Mouse (Mus musculus) CD4-positive, CD25-positive, alpha-beta regulatory T cell, adult 2 months (primary cell): ENCODE results near the gene Pax3.

Source experiments
- DNase-seq: peaks from one replicate; pipeline ENCODE4 v3.0.0-alpha.2; 2012; ENCODE audit warnings: low read depth, low spot score

Pax3 gene

DNA sequence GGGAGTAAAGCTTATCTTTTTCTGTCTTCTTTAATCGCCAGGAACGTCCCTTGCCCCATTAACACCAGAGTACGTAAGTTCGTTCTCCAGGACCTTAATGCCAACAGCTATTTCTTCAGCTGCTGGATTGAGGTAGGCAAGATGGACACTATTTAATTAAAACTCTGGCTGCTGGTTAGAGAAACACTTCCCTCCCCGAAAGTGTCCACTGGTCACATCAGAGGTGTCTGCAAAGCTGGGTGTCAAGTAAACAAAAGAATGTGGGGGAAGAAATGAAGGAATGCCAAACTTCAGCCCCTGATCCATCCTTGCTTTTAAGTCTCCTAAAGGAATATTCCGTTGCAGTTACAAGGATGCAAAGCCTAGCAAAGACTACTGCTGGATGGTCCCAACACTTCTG, 24.6 kb downstream of the Pax3 start:
- DNase-seq: no peak

DNA sequence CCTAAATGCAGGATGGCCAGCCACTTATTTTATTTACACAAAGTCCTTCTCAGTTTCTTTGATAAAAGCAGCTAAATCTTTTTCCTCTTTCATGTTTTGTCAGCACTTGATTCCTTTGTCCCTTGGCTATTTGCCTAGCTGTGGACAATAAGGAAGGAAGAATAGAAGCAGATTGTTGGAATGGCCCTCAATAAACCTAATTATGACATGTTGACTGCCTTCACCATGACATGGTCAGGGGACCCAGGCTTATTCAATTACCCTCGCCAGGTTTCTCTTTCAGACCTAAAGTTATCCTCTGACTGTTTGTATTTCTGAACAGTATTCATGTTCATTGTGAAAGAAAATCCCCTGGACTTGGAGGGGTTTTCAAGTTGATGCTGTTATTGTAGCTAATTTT, 25.3 kb downstream of the Pax3 start:
- DNase-seq: no peak

DNA sequence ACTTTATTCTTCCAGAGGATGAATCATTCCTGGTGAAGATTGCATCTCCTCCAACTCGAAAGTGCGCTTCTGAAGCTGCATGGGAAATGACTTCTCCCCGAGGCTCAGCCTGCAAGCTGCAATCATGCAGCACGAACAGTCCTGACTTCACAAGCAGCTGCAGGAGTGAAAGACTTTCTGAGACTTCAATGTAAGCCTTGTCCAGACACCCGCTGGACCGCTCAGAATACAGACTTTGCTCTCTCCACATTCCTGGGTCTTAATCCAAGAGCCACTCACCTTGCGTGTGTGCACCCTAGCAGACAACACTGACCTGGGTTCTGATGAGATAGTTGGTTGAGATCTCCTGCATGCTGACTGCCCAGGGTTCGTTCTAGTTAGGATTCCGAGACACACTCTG, 26.2 kb downstream of the Pax3 start:
- no peak for DNase-seq

- no peak for DNase-seq
These were observed 28.1 kb downstream of the Pax3 start for GRCm38 (mm10) chr1:78168796-78169195.

DNA sequence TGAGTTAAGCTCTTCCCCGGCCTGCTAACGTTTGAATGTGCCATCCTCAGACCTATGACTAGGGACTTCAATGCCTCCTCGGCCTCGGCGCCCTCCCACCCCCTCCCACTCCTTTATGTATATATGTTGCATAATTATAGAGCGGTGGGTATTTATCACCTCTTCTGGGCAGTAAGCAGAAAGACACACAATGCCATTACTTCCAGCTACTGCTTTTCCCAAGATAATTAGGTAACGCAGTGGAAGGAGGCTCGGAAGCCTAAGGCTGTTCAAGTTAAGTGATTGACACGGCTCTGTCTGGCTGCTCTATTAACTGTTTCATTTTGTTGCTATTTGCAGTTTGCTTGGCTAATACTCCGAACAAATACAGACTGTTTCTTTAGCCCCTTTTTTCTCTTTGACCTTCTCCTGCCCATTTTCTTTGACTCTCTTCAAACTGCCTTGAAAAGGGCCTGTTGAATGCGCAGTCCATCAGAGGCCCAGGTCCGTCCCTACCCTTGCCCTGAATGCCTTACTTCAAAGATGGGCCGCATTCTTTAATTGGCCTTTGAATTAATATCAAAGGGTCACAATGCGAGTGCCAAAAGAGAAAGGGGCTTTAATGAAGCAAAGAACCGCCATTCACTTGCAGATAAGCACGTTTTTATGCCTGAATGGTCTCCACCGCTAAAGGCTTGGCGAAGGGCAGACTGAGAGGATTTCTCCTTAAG, 29.2 kb downstream of the Pax3 start:
- DNase-seq: no peak

GRCm38 (mm10) chr1:78161745-78162144, 35.2 kb downstream of the Pax3 start:
- DNase-seq: no peak

DNA sequence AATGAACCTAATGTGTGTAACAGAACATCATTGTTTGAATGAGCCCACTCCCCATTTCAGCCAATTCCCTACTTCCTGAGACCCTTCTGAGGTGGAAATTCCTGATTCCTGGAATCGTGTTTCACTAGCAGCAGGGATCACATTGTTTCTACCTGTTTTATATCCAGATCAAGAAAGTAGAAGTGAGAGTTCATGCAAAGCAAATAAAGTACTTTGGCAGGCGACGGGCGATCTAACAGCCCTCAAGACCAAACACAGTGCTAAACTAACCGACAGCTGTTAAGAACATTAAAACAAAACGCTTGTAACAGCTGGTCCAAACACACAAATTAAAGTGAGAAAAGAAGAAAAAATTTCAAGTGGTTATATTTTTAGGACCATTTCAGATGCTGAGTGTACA, 39.0 kb downstream of the Pax3 start:
- no peak for DNase-seq

DNA sequence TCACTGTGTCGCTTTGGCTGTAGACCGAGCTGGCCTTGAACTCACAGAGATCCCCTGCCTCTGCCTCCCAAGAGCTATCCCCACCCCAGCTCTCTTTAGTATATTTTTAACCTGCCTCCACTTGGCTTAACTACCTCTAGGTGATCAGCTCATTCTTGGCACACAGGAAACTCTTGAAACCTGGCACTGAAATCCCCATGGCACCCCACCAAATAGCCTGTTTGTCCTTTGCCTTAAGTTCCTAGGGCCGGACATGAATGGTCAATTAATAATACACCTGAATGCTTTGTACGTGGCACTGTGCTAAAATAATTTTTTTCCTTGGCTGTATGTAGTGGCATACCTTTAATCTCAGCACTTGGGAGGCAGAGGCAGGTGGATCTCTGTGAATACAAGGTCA, 41.1 kb downstream of the Pax3 start:
- no peak for DNase-seq

- no peak for DNase-seq
These were observed 48.8 kb downstream of the Pax3 start for GRCm38 (mm10) chr1:78148011-78148623.

GRCm38 (mm10) chr1:78143403-78143802, 53.5 kb downstream of the Pax3 start:
- no peak for DNase-seq

- DNase-seq: no peak
These were observed 54.0 kb downstream of the Pax3 start for GRCm38 (mm10) chr1:78142912-78143311.

GRCm38 (mm10) chr1:78141741-78142501, 55.0 kb downstream of the Pax3 start:
- DNase-seq: no peak

DNA sequence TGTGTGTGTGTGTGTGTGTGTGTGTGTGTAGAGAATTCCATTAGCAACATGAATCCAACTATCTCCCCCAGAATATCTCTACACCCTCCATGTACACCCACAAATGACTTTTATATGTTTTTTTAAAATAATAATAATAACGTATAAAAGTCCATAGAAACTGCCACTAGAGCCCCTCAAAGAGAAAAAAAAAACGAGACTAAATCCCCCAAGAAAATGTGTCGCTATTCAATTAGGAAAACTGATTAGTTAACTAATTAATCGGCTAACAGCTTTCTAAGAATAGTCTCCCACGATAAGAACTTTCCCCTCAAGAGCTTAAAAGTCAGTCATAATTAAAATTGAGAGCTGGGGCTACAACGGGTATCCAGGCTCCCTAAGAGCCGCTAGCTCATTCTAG, 55.6 kb downstream of the Pax3 start:
- no peak for DNase-seq

- DNase-seq: no peak
These were observed 56.2 kb downstream of the Pax3 start for GRCm38 (mm10) chr1:78140505-78141303.

DNA sequence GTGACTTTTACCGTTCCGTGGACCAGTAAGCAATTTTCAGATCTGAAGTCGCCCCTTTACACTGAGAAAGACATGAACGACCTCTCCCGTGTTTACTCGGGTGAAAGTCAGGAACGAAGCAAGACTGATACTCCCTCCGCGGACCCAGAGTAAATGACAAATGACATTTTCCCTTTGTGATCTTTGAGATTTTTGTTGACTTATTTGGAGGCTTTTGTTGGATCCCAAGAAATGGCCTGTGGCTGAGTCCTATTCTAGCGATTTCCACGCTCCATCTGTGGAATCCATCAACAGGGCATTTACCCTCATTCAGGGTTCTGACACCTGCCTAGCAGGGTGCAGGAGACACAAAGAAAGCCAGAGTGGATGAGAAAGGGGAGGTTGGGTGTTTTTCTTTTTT, 57.6 kb downstream of the Pax3 start:
- no peak for DNase-seq

DNA sequence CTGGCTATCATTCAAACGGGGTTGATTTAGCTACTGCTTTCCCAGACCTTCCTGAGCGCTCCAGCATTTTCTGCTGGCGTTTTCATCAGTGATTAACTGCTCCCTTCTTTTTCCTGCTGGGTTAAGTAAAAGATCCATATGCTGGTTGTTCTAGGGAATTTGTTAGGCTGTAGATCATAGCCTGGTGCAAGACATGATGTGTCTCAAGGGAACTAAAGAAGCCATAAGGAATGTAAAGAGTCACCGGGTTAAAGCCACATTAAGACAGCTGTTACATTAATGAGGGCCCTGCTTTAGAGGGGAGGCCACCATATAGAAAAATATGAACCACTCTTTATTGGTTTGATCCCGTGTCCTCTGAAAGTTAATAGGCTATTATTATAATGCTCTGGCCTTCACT, 67.7 kb downstream of the Pax3 start:
- DNase-seq: no peak

DNA sequence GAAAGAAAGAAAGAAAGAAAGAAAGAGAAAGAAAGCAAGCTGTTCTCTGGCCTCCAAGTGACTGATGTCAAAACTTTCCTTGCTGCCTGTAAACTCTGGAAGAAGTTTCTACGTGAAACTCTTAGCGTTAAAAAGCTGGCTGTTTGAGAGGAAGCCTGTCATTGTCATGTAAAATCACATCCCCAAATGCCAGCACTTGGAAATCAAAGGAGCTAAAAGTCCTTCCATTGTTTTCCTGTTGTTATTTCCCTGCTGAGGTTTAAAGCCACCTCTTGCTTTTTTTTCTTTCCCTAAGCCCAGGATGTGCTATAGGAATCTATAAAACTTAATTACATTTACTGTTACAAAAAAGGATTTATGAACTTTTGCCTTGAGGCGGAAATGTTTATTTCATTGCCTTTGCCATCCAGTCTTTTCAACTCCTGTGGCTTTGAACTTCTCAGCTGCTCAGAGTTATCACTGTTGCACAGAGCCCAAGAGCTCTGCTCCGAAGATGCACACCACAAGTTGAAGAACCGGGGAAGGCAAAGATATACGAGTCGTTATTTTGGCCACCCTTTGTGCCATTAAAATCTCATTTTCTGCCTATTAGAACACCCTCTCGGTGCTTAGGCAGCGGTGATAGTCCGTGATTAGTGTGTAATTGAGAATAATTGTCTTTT, 76.9 kb downstream of the Pax3 start:
- no peak for DNase-seq

- DNase-seq: no peak
These were observed 80.9 kb downstream of the Pax3 start for GRCm38 (mm10) chr1:78116046-78116445.

DNA sequence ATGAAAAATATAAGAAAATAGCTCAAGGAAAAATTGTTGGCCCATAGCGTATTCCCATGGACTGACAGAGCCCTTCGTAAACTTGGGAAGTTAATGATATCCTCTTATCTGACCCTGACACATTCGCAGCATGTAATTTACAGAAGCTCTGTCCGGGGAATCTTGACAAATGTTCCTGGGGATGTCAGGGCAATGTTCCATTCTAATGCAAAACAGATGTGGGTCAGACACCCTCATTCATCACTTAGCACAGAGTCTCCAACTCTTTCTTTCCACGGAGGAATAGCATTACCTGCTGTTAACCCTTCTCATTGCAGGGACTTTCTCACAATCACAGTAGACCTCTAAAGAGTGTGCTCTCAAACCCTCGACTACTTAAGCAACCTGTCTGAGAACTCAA, 86.6 kb downstream of the Pax3 start:
- DNase-seq: no peak

DNA sequence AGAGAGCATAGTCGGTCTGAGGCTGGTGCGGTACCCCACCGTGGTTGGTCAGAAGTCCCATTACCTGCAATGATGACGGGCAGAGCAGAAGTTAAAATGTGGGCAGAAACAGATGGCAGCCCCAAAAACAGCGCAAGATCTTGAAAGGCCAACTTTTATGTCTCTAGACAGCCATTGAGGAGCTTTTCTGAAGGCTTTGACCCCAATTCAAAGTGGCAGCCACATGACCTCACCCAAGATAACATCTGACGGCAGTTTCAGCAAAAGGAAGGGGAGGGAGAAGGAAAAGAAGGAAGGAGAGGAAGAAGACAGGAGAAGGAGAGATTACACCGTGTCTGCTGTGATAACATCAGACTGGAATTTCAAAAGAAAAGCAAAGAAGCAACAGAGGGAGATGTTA, 93.4 kb downstream of the Pax3 start:
- DNase-seq: no peak

DNA sequence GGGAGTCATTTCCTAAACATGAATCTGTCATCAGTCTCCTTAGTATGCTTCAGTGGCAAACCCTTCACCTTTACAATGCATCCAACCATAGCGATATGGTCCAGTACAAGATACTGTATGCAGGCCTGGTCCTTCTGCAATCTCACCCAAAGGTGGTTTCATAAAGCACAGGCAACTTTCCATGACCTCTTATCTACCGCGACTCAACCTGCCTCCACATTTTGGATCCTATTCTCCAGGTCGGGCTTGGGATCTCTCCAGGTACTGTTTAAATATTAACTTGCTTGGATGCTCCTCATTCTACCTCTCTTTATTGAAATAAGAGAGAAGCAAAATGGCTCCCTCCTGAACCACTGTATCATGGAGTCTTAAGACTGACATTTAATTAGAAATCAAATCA, 103.3 kb downstream of the Pax3 start:
- DNase-seq: no peak

DNA sequence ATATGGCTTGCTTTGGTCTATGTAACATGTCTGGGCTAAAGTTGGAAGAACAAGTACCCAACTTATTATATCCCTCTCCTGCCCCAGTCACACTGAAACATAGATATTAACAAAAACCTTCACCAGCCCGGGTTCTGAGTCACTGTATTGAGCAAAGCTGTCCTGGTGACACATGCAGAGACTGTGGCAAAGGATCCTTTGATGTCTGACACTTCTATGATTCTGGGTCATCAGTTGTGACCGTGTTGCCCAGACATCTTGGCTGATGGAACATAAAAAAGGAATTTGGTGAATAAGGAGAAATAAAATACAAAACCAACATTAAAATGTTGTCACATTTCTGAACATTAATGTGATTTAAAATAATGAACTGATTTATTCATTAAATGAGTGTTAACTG, 108.3 kb downstream of the Pax3 start:
- DNase-seq: no peak
